Mouse (Mus musculus) layer of hippocampus, adult 18-20 months (tissue): Measurements from ENCODE around the gene Sumf1. TPM values are rescaled to one million over a fixed set of nuclear protein-coding genes. Genes with fewer than 3 reads are reported as not detected.

Experiments
- DNase-seq, 2 experiments: peaks; one replicate each; pipeline ENCODE4 v3.0.0; 2022; ENCODE audit warnings: low spot score in 2 of 2
- total RNA-seq, 2 experiments: library from RNA; stranded (reverse); gene quantifications; 2 replicates each; pipeline ENCODE4 v1.2.3; 2021

Gene Sumf1
- total RNA-seq, 2 experiments from 2014 or later, result 22.3 to 24.2 TPM

GRCm38 (mm10) chr6:108211896-108212880 is 26.8 kb upstream of the Sumf1 start:
- no peak for DNase-seq

- DNase-seq, result no peak
Observed at GRCm38 (mm10) chr6:108206914-108207566, 21.7 kb upstream of the Sumf1 start.

GRCm38 (mm10) chr6:108206145-108206544 is 20.8 kb upstream of the Sumf1 start:
- DNase-seq, result no peak

GRCm38 (mm10) chr6:108204322-108204721 is 18.9 kb upstream of the Sumf1 start:
- DNase-seq, result no peak

GRCm38 (mm10) chr6:108198286-108198685 is 12.9 kb upstream of the Sumf1 start:
- no peak for DNase-seq

GRCm38 (mm10) chr6:108197117-108197516 is 11.7 kb upstream of the Sumf1 start:
- no peak for DNase-seq

- DNase-seq, result no peak
Observed at GRCm38 (mm10) chr6:108196665-108197064, 11.3 kb upstream of the Sumf1 start.

GRCm38 (mm10) chr6:108192632-108193031 is 7.2 kb upstream of the Sumf1 start:
- peak in 1 of 2 experiments; percentile 56 for DNase-seq

GRCm38 (mm10) chr6:108190690-108191089 is 5.3 kb upstream of the Sumf1 start:
- no peak for DNase-seq

GRCm38 (mm10) chr6:108185685-108186009 is 265 bp upstream of the Sumf1 start:
- DNase-seq, result no peak

GRCm38 (mm10) chr6:108179087-108179486 is 6.3 kb downstream of the Sumf1 start:
- DNase-seq, result no peak

- no peak for DNase-seq
Observed at GRCm38 (mm10) chr6:108174181-108174580, 11.2 kb downstream of the Sumf1 start.

GRCm38 (mm10) chr6:108172219-108172618 is 13.2 kb downstream of the Sumf1 start:
- no peak for DNase-seq

GRCm38 (mm10) chr6:108169466-108169865 is 15.9 kb downstream of the Sumf1 start:
- no peak for DNase-seq

- DNase-seq, result no peak
Observed at GRCm38 (mm10) chr6:108168723-108169122, 16.7 kb downstream of the Sumf1 start.

GRCm38 (mm10) chr6:108167946-108168680 is 17.3 kb downstream of the Sumf1 start:
- no peak for DNase-seq

GRCm38 (mm10) chr6:108165598-108165997 is 19.8 kb downstream of the Sumf1 start:
- no peak for DNase-seq

- DNase-seq, result no peak
Observed at GRCm38 (mm10) chr6:108164935-108165334, 20.4 kb downstream of the Sumf1 start.

- no peak for DNase-seq
Observed at GRCm38 (mm10) chr6:108160608-108161007, 24.8 kb downstream of the Sumf1 start.

- no peak for DNase-seq
Observed at GRCm38 (mm10) chr6:108156881-108157280, 28.5 kb downstream of the Sumf1 start.

- no peak for DNase-seq
Observed at GRCm38 (mm10) chr6:108154243-108154642, 31.1 kb downstream of the Sumf1 start.
